Mouse (Mus musculus) CH12.LX (cell line): ENCODE measurements around the gene Hamp2.

Experiments
- CTCF ChIP-seq, 2 experiments: IDR thresholded peaks in 1 of 2; conservative IDR thresholded peaks in 1 of 2; 2 replicates each; pipeline ENCODE4 v1.5.1; 2011 to 2012; ENCODE audit warnings: low read depth in 2 of 2, low read length in 2 of 2, improper control_type of control experiment in 1 of 2, inconsistent platforms in 1 of 2, mild to moderate bottlenecking in 1 of 2, moderate library complexity in 1 of 2
- GABPA ChIP-seq: IDR thresholded peaks from 2 replicates; pipeline ENCODE4 v1.6.1; 2012; ENCODE audit warnings: low read depth, low read length, improper control_type of control experiment, inconsistent platforms; ENCODE audit not compliant: insufficient replicate concordance
- HCFC1 ChIP-seq: IDR thresholded peaks from 2 replicates; pipeline ENCODE4 v1.6.1; 2012; ENCODE audit warnings: low read depth, mild to moderate bottlenecking, inconsistent platforms, low read length, improper control_type of control experiment
- MAX ChIP-seq: IDR thresholded peaks from 2 replicates; pipeline ENCODE4 v1.6.1; 2011; ENCODE audit warnings: low read length, improper control_type of control experiment
- TCF12 ChIP-seq: IDR thresholded peaks from 2 replicates; pipeline ENCODE4 v1.6.1; 2014; ENCODE audit warnings: low read depth, mild to moderate bottlenecking, inconsistent platforms, low read length, improper control_type of control experiment
- ZC3H11A ChIP-seq: IDR thresholded peaks from 2 replicates; pipeline ENCODE4 v1.6.1; 2012; ENCODE audit warnings: low read depth, mild to moderate bottlenecking, inconsistent platforms, low read length, improper control_type of control experiment

DNA sequence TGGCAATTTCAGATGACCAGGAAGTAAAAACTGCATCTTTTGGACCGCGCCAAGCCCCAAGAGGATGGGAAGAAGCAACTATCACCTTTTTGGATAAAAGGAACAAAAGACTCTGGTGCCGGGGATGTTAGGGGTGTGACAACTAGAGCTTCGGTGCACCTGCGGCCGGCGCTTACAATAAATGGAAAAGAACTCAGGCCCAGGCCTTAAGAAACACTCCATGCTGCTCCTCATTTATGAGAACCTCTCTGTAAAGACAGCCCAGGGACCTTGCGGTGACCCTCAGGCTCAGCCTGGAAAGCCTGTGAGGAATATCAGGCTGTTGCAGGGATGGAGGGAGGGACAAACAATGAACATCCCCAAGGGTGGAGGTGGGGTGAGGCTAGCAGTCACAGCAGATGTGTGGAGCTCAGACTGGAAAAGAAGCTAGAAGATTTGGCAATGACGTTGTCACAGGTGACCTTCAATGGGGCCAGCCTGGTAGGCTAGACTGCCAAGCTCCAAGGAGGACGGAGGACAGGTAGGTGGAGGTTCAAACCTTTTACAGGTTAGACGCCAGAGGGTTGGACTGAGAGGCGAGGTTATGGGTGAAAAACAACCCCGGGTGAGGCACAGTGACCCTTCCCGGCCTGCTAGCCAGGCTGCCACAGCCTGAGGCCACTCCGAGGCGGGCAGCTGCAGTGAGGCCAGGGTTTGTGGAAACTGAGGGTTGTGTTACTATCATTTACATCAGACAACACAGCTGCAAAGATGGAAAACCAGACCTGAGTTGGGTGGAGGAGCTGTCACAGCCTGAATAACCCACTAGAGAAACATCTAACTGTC is 28.2 kb upstream of the Hamp2 start:
- TF ChIP-seq MAX: no peak
- no peak for TF ChIP-seq CTCF (conservative IDR thresholded peaks at IDR 0.05 in 1 of 2, IDR thresholded peaks at IDR 0.05 in 1 of 2; ENCODE audit: low read depth in 2 of 2, low read length in 2 of 2)
- no peak for TF ChIP-seq ZC3H11A
- no peak for TF ChIP-seq GABPA
- no peak for TF ChIP-seq TCF12
- no peak for TF ChIP-seq HCFC1
